Mouse (Mus musculus) forebrain, postnatal 0 days (tissue): Measurements from ENCODE around the gene Gm20538. TPM values are rescaled to one million over a fixed set of nuclear protein-coding genes. Genes with fewer than 3 reads are reported as not detected.

ENCODE experiments used
- ATAC-seq: fragments of 200-750 bp; cut with Nextera tagmentation; 2 replicates; pipeline ENCODE4 v1.8.0; 2017; ENCODE audit warnings: mild to moderate bottlenecking, moderate library complexity
- DNase-seq: peaks from one replicate; pipeline ENCODE4 v3.0.0-alpha.2; 2015
- H3K27ac ChIP-seq: fragments of 300-500 bp; sonication (generic); 2 replicates; pipeline ENCODE4 v1.5.1; 2014; ENCODE audit warnings: low read depth, mild to moderate bottlenecking, antibody characterized with exemption, low read length, moderate library complexity, mixed read lengths
- H3K27me3 ChIP-seq: fragments of 300-500 bp; sonication (generic); 2 replicates; pipeline ENCODE4 v1.6.1; 2014; ENCODE audit warnings: mild to moderate bottlenecking, low read length, mixed read lengths; ENCODE audit not compliant: insufficient read depth
- H3K36me3 ChIP-seq: fragments of 300-500 bp; sonication (generic); 2 replicates; pipeline ENCODE4 v1.6.1; 2014; ENCODE audit warnings: mild to moderate bottlenecking, moderate library complexity; ENCODE audit not compliant: insufficient read depth
- H3K4me1 ChIP-seq: fragments of 300-500 bp; sonication (generic); 2 replicates; pipeline ENCODE4 v1.6.1; 2014; ENCODE audit warnings: antibody characterized with exemption; ENCODE audit not compliant: insufficient read depth
- H3K4me2 ChIP-seq: fragments of 300-500 bp; sonication (generic); 2 replicates; pipeline ENCODE4 v1.6.1; 2014; ENCODE audit warnings: low read depth, mild to moderate bottlenecking, moderate library complexity
- H3K4me3 ChIP-seq: fragments of 300-500 bp; sonication (generic); 2 replicates; pipeline ENCODE4 v1.5.1; 2014; ENCODE audit warnings: low read depth, low read length, mixed read lengths
- H3K9ac ChIP-seq: fragments of 300-500 bp; sonication (generic); 2 replicates; pipeline ENCODE4 v1.6.1; 2014; ENCODE audit warnings: mild to moderate bottlenecking
- H3K9me3 ChIP-seq: fragments of 300-500 bp; sonication (generic); 2 replicates; pipeline ENCODE4 v1.6.1; 2016; ENCODE audit warnings: low read length
- CTCF ChIP-seq: sonication (generic); IDR thresholded peaks from 2 replicates; pipeline ENCODE4 v1.5.1; 2016; ENCODE audit warnings: antibody characterized with exemption, control low read depth, low read depth
- WGBS: fragments of 180-500 bp; shearing (Covaris S2); extraction: QIAGEN DNeasy Blood & Tissue Kit; methylation state at CpG from one replicate; pipeline ENCODE4 v1.1.7; 2014; 5-methylcytosine and 5-hydroxymethylcytosine counted together
- polyA plus RNA-seq: library from polyadenylated mRNA; unstranded; fragments of >200 nt; fragmentation: Nextera tagmentation; extraction: Ambion mirVana; gene quantifications from 2 replicates; pipeline ENCODE4 v1.2.1, GENCODE M21; 2015
- total RNA-seq: library from RNA; depleted of rRNA; stranded (reverse); fragments of >200 nt; gene quantifications from 2 replicates; pipeline ENCODE4 v1.2.3, GENCODE M21; 2014

Gm20538 gene
- total and polyA plus RNA-seq, 2 experiments from 2014 or later, result not detected

- Histone ChIP-seq H3K9me3 (no peaks in the 10 kb centered on the region), H3K4me2 (no peak overlapping the region), H3K4me3 (no peak overlapping the region), H3K36me3 (peaks cover 6% of the 10 kb centered on the region), H3K9ac (no peak overlapping the region), H3K27ac (no peak overlapping the region), H3K4me1 (no peaks in the 10 kb centered on the region), H3K27me3 (no peaks in the 10 kb centered on the region; the same call in 1 of the 2 replicates)
- WGBS, result 81% methylated on average over 10 of the region's 10 CpGs
- no peak for DNase-seq
- no peak for ATAC-seq
- no peak for TF ChIP-seq CTCF
Observed at GRCm38 (mm10) chr19:44582103-44582502, 29.5 kb upstream of the Gm20538 start.

- H3K36me3 ChIP-seq, result peaks cover 31% of the 10 kb centered on the region
- ATAC-seq (no peak), DNase-seq (no peak)
- no peaks in the 10 kb centered on the region for H3K9me3 ChIP-seq
- TF ChIP-seq CTCF, result no peak
- H3K9ac ChIP-seq, result no peak overlapping the region
- no peaks in the 10 kb centered on the region for H3K4me1 ChIP-seq
- H3K27me3 ChIP-seq, result no peaks in the 10 kb centered on the region
- no peak overlapping the region for H3K4me2 ChIP-seq
- H3K4me3 ChIP-seq, result no peak overlapping the region
- no peak overlapping the region for H3K27ac ChIP-seq
- 84% methylated on average over 1 of the region's 1 CpGs for WGBS
Observed at GRCm38 (mm10) chr19:44578038-44578437, 25.4 kb upstream of the Gm20538 start.

- H3K9ac ChIP-seq, result no peak overlapping the region
- H3K9me3 ChIP-seq, result no peaks in the 10 kb centered on the region
- H3K4me3 ChIP-seq, result no peak overlapping the region
- 79% methylated on average over 7 of the region's 7 CpGs for WGBS
- H3K4me1 ChIP-seq, result no peaks in the 10 kb centered on the region
- H3K27ac ChIP-seq, result no peak overlapping the region
- H3K4me2 ChIP-seq, result no peak overlapping the region
- H3K27me3 ChIP-seq, result no peaks in the 10 kb centered on the region
- ATAC-seq (no peak), DNase-seq (no peak)
- no peak for TF ChIP-seq CTCF
- H3K36me3 ChIP-seq, result peaks cover 48% of the 10 kb centered on the region
Observed at GRCm38 (mm10) chr19:44576275-44576674, 23.6 kb upstream of the Gm20538 start.

GRCm38 (mm10) chr19:44567763-44568162, 15.1 kb upstream of the Gm20538 start:
- ATAC-seq (no peak), DNase-seq (no peak)
- no peaks in the 10 kb centered on the region for H3K9me3 ChIP-seq
- no peak overlapping the region for H3K4me3 ChIP-seq
- no peak for TF ChIP-seq CTCF
- H3K36me3 ChIP-seq, result peaks cover 73% of the 10 kb centered on the region
- no peak overlapping the region for H3K4me2 ChIP-seq
- no peak overlapping the region for H3K27ac ChIP-seq
- peaks cover 11% of the 10 kb centered on the region for H3K4me1 ChIP-seq
- WGBS, result 83% methylated on average over 3 of the region's 3 CpGs
- no peak overlapping the region for H3K9ac ChIP-seq
- no peaks in the 10 kb centered on the region for H3K27me3 ChIP-seq

GRCm38 (mm10) chr19:44564006-44564405, 11.4 kb upstream of the Gm20538 start:
- Histone ChIP-seq H3K9ac (no peak overlapping the region), H3K9me3 (no peaks in the 10 kb centered on the region), H3K4me3 (no peak overlapping the region), H3K4me1 (peaks cover 11% of the 10 kb centered on the region), H3K27ac (no peak overlapping the region), H3K36me3 (peaks cover 36% of the 10 kb centered on the region), H3K4me2 (peak overlapping the region; percentile 59), H3K27me3 (no peaks in the 10 kb centered on the region)
- DNase-seq, result no peak
- no peak for ATAC-seq
- WGBS, result 90% methylated on average over 14 of the region's 14 CpGs
- TF ChIP-seq CTCF, result no peak

GRCm38 (mm10) chr19:44562652-44563206, 10.1 kb upstream of the Gm20538 start, which contains the start of gene Hif1an:
Gene Hif1an, plus strand, starts transcription at chr19:44562850.
- H3K4me1 ChIP-seq, result peaks cover 11% of the 10 kb centered on the region
- DNase-seq (peak; percentile 95), ATAC-seq (peak; percentile 100)
- peak within 1 kb of the TSS; percentile 59 for H3K4me2 ChIP-seq
- peak; percentile 95 for TF ChIP-seq CTCF
- H3K27ac ChIP-seq, result peak within 1 kb of the TSS; percentile 78
- H3K9me3 ChIP-seq, result no peaks in the 10 kb centered on the region
- H3K36me3 ChIP-seq, result peaks cover 24% of the 10 kb centered on the region
- under 1% methylated on average over 33 of the region's 33 CpGs for WGBS
- peak within 1 kb of the TSS; percentile 81 for H3K4me3 ChIP-seq
- no peaks in the 10 kb centered on the region for H3K27me3 ChIP-seq
- peak within 1 kb of the TSS; percentile 69 for H3K9ac ChIP-seq

GRCm38 (mm10) chr19:44554861-44555590, 2.4 kb upstream of the Gm20538 start, which contains the start of gene Ndufb8:
Gene Ndufb8, minus strand, starts transcription at chr19:44555440.
- Histone ChIP-seq H3K9ac (peak within 1 kb of the TSS; percentile 81), H3K4me3 (peak within 1 kb of the TSS; percentile 82), H3K27me3 (no peaks in the 10 kb centered on the region), H3K36me3 (peaks cover 25% of the 10 kb centered on the region), H3K4me1 (peaks cover 12% of the 10 kb centered on the region), H3K4me2 (peak within 1 kb of the TSS; percentile 76), H3K9me3 (no peaks in the 10 kb centered on the region), H3K27ac (peak within 1 kb of the TSS; percentile 71)
- TF ChIP-seq CTCF, result no peak
- 1% methylated on average over 50 of the region's 50 CpGs for WGBS
- DNase-seq (peak; percentile 94), ATAC-seq (peak; percentile 93)
